Comparison of ENCODE assay signal across 7 mouse cellular contexts in genomic region chr11:54100692-54101591, GRCm38 (mm10). TPM values are rescaled to one million over a fixed set of nuclear protein-coding genes. Genes with fewer than 3 reads are reported as not detected.
DNase-seq lines count a peak whose midpoint lies in the region; ATAC-seq lines count a peak whose summit lies in the region.

No protein-coding gene starts in this region.

- H3K4me2 ChIP-seq in hindbrain, embryonic 13.5 days, result peak overlapping the region; percentile 95

- no peaks in the 10 kb centered on the region for H3K36me3 ChIP-seq in hindbrain, embryonic 13.5 days
- no peaks in the 10 kb centered on the region for H3K36me3 ChIP-seq in megakaryocyte, embryonic 14.5 days (replicated peaks; ENCODE audit: low read length)

- H3K27ac ChIP-seq in hindbrain, embryonic 13.5 days, result no peak overlapping the region

- WGBS in hindbrain, embryonic 13.5 days, result under 1% methylated on average over 72 of the region's 83 CpGs

- peaks cover 24% of the 10 kb centered on the region for H3K4me1 ChIP-seq in hindbrain, embryonic 13.5 days (replicated peaks)
- H3K4me1 ChIP-seq in megakaryocyte, embryonic 14.5 days, result peaks cover 13% of the 10 kb centered on the region

- H3K9me3 ChIP-seq in hindbrain, embryonic 13.5 days, result no peaks in the 10 kb centered on the region
- no peaks in the 10 kb centered on the region for H3K9me3 ChIP-seq in megakaryocyte, embryonic 14.5 days

- H3K4me3 ChIP-seq in hindbrain, embryonic 13.5 days, result peak overlapping the region; percentile 67
- peak overlapping the region; percentile 89 for H3K4me3 ChIP-seq in megakaryocyte, embryonic 14.5 days (replicated peaks)

- peaks cover 23% of the 10 kb centered on the region for H3K27me3 ChIP-seq in hindbrain, embryonic 13.5 days
- peaks cover 65% of the 10 kb centered on the region for H3K27me3 ChIP-seq in megakaryocyte, embryonic 14.5 days (replicated peaks)

- intact Hi-C loops in left cerebral cortex, postnatal 36 days (cut with DNase I), result no loop called here

- ATAC-seq in frontal cortex, adult (ENCODE audit: low TSS enrichment), result peak; percentile 87
- ATAC-seq in hindbrain, embryonic 13.5 days (ENCODE audit: low FRiP score), result peak; percentile 85

- H3K9ac ChIP-seq in hindbrain, embryonic 13.5 days, result peak overlapping the region; percentile 83

- DNase-seq in ZHBTc4 (ENCODE audit: low read depth, low spot score), result peak; percentile 81
- peak; percentile 53 to 70 for DNase-seq in cerebellum, adult 18-20 months
- peak; percentile 62 to 64 for DNase-seq in left cerebral cortex, postnatal 36 days (ENCODE audit: low spot score in 2 of 2)
- DNase-seq in right cerebral cortex, postnatal 36 days (ENCODE audit: low spot score in 2 of 2), result peak; percentile 27 to 32

RNA-seq across cellular contexts. Expression of gene P4ha2, which starts 1.0 kb away (rescaled TPM):
- 10.9 and 11.3 TPM in 2 replicates for polyA plus RNA-seq in hindbrain, embryonic 13.5 days (2015; fragmentation: Nextera tagmentation; extraction: Ambion mirVana)
- 10 to 100 TPM; 15.4 to 21.4 TPM for total RNA-seq in left cerebral cortex, postnatal 36 days (2021)
- 0.29 TPM in 1 of 2 replicates, not detected in the other for polyA plus RNA-seq in megakaryocyte, embryonic 14.5 days (2012; ENCODE audit: insufficient read depth, low replicate concordance)

RNA-seq across cellular contexts. Expression of gene Pdlim4, which starts 32.1 kb away (rescaled TPM):
- polyA plus RNA-seq in hindbrain, embryonic 13.5 days (2015; fragmentation: Nextera tagmentation; extraction: Ambion mirVana), result 30.9 and 31.1 TPM in 2 replicates
- 10 to 100 TPM; 12.2 to 13.1 TPM for total RNA-seq in left cerebral cortex, postnatal 36 days (2021)
- polyA plus RNA-seq in megakaryocyte, embryonic 14.5 days (2012; ENCODE audit: insufficient read depth, low replicate concordance), result 14.3 TPM in 1 of 2 replicates, not detected in the other

Comparison
In these comparisons a context has a peak if more than half of its experiments do, and no peak if none do; other contexts are left out.
1. DNase-seq: peak in every context shown above with its lines; median percentile 81 in ZHBTc4; 63 in left cerebral cortex, postnatal 36 days; 62 in cerebellum, adult 18-20 months; 30 in right cerebral cortex, postnatal 36 days.